Mouse (Mus musculus) subcutaneous adipose tissue, adult 2 months (tissue): ENCODE results near the gene Mmp1b. TPM values are rescaled to one million over a fixed set of nuclear protein-coding genes. Genes with fewer than 3 reads are reported as not detected.

Experiments
- polyA plus RNA-seq: library from polyadenylated mRNA; depleted of rRNA; stranded (reverse); fragments of >200 nt; gene quantifications from 2 replicates; pipeline ENCODE4 v1.2.3, GENCODE M21; 2012; ENCODE audit warnings: low replicate concordance; rRNA removed

Gene Mmp1b
- polyA plus RNA-seq, result not detected in 2 replicates

GRCm38 (mm10) chr9:7387947-7388346 lies at the start of gene Mmp1b:
Gene Mmp1b (minus strand): TSS chr9:7388047.

GRCm38 (mm10) chr9:7344107-7344506 lies 43.7 kb downstream of the Mmp1b start, which contains the start of gene Mmp12:
Gene Mmp12 (plus strand): TSS chr9:7344381.

Other genes starting within 250 kb of the Mmp1b start
- gene Dync2h1, start 203.6 kb downstream of the Mmp1b start, polyA plus RNA-seq, result 0.62 and 2.8 TPM in 2 replicates
- gene Dcun1d5, start 203.5 kb downstream of the Mmp1b start, polyA plus RNA-seq, result 14.8 and 24.5 TPM in 2 replicates
- gene Mmp13, start 115.5 kb downstream of the Mmp1b start, polyA plus RNA-seq, result 0.22 and 0.43 TPM in 2 replicates
- 1.3 and 7.4 TPM in 2 replicates for gene Mmp12, start 43.7 kb downstream of the Mmp1b start, polyA plus RNA-seq
- gene Mmp3, start 57.8 kb upstream of the Mmp1b start, polyA plus RNA-seq, result 3.5 and 13.1 TPM in 2 replicates
- 1.2 TPM in 1 of 2 replicates, not detected in the other for gene Mmp10, start 114.3 kb upstream of the Mmp1b start, polyA plus RNA-seq
- 0.23 TPM in 1 of 2 replicates, not detected in the other for gene Mmp8, start 170.4 kb upstream of the Mmp1b start, polyA plus RNA-seq
- gene Mmp27, start 183.3 kb upstream of the Mmp1b start, polyA plus RNA-seq, result 0.44 and 0.54 TPM in 2 replicates
- not detected in 2 replicates for gene Mmp20, start 240.2 kb upstream of the Mmp1b start, polyA plus RNA-seq